Mouse (Mus musculus) neural tube, embryonic 10.5 days (tissue): ENCODE data around the gene 3425401B19Rik.

Source experiments
- DNase-seq: peaks from one replicate; pipeline ENCODE4 v3.0.0-alpha.2; 2017; ENCODE audit warnings: low spot score; ENCODE audit errors: extremely low spot score

The 3425401B19Rik gene

GRCm38 (mm10) chr14:32685124-32685826 lies at the start of gene 3425401B19Rik:
Gene 3425401B19Rik, minus strand, starts transcription at chr14:32685293.
- DNase-seq: peak; percentile 19

GRCm38 (mm10) chr14:32732961-32733360 lies 47.9 kb upstream of the 3425401B19Rik start:
- DNase-seq: no peak

- DNase-seq: no peak
Observed at GRCm38 (mm10) chr14:32726864-32727263, 41.8 kb upstream of the 3425401B19Rik start.

DNA sequence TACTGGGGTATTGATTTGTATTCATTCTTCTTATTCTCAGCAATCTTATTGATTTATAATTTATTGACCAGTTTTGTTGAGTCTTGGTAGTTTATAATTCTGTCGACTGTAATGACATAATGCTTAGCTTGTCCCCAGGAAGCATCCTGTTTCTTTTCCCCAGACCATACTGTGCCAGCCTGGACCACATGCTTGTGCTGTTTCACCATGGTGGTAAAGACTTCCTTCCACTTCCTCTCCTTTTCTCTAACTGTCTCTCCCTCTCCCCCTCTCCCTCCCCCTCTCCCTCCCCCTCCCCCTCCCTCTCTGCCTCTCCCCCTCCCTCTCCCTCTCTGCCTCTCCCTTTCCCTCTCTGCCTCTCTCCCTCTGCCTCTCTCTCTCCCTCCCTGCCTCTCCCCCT lies 36.4 kb upstream of the 3425401B19Rik start:
- DNase-seq: no peak

- DNase-seq: no peak
Observed at GRCm38 (mm10) chr14:32716763-32717439, 31.8 kb upstream of the 3425401B19Rik start.

GRCm38 (mm10) chr14:32715489-32715888 lies 30.4 kb upstream of the 3425401B19Rik start:
- DNase-seq: no peak

GRCm38 (mm10) chr14:32715076-32715475 lies 30.0 kb upstream of the 3425401B19Rik start:
- no peak for DNase-seq

DNA sequence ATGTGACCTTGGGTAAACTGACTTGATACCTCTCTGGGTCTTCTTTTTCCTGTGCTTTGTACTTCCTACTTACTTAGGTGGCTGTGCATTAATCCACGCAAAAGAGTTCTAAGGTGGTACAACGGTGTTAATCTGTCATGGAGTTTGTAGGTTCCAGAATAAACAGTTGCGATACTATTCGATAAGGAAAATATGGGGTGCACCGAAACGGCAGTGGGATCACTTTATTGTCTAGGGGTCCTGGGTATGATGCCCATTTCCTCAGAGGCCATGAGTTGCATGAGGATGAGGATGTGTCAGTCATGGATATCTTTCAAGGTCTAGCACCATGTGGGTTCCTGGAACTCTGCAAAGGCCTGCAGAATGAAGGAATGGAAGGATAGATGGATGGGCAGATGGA lies 24.8 kb upstream of the 3425401B19Rik start:
- no peak for DNase-seq

- DNase-seq: peak; percentile 12
Observed at GRCm38 (mm10) chr14:32708756-32709155, 23.7 kb upstream of the 3425401B19Rik start.

DNA sequence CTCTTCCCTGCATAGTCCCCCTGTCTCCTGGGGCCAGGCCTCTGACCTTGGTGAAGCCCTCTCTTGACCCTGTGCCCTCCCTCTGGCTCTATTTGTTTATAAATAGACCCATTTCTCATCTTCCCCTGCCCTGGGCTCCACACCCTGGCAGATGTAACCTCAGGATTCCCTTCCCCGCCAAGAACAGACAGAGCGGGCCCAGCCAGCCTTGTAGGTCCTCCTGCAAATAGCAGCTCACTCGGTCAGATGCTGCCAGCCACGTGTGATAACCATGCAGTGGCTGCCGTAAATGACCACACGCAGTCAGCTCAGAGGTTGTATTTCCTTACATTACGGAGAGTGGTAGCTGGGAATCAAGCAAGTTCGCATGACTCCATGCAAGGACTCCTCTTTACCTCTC lies 22.8 kb upstream of the 3425401B19Rik start:
- DNase-seq: no peak

GRCm38 (mm10) chr14:32700972-32701371 lies 15.9 kb upstream of the 3425401B19Rik start:
- no peak for DNase-seq

DNA sequence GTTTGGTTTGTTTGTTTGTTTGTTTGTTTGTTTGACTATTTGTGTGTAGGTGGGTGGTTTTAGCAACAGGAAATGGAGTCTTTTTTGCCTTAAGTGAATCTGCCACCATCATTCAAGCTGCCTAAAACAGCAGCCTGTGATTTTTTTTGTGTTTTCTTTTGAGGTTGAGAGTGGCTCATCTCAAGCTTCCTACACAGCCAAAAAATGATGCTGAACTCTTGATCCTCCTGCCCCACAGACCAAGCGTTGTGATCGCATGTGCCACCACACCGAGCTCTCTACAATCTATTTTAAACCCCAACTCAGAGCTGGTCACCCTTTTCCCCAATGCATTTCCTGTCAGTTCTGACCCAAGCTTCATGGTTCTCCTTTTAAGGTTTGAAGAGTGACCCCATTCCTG lies 13.5 kb upstream of the 3425401B19Rik start:
- DNase-seq: no peak

DNA sequence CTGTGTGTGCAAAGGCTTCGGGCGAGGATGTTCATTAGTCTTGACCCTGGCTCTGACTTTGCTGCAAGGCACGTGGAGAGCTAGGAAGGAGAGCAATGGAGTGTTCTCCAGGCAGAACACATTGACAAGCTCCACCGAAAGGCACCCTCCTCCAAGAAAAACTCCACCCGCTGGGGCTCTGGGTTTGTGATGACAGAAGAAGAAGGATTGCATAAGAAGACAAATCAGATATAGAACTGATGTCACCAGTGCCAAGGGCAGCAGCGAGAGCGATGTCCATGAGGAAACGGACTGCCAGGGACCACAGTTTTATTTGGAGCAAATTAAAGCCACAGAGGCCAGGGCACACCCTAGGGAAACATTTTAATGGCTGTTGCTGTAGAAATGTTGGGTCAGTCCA lies 12.7 kb upstream of the 3425401B19Rik start:
- no peak for DNase-seq

GRCm38 (mm10) chr14:32696344-32696743 lies 11.3 kb upstream of the 3425401B19Rik start:
- DNase-seq: no peak

DNA sequence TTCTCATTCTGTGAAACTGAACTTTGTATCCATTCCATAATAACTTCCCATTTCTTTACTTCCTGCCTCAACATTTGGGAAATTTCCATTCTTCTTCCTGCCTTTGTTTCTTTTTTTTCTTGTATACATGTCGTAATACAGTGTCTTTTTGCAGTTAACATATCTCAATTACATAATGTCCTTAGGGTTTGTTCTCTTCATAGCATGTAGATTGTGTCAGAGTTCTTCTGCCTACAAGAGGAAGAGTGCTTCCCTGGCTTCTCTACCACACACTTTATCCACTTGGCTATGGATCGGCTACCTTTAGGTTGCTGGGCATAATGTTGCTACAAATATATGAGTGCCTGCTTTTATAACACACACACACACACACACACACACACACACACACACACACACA lies 10.8 kb upstream of the 3425401B19Rik start:
- no peak for DNase-seq

- peak; percentile 24 for DNase-seq
Observed at GRCm38 (mm10) chr14:32684735-32685105, 373 bp downstream of the 3425401B19Rik start.

DNA sequence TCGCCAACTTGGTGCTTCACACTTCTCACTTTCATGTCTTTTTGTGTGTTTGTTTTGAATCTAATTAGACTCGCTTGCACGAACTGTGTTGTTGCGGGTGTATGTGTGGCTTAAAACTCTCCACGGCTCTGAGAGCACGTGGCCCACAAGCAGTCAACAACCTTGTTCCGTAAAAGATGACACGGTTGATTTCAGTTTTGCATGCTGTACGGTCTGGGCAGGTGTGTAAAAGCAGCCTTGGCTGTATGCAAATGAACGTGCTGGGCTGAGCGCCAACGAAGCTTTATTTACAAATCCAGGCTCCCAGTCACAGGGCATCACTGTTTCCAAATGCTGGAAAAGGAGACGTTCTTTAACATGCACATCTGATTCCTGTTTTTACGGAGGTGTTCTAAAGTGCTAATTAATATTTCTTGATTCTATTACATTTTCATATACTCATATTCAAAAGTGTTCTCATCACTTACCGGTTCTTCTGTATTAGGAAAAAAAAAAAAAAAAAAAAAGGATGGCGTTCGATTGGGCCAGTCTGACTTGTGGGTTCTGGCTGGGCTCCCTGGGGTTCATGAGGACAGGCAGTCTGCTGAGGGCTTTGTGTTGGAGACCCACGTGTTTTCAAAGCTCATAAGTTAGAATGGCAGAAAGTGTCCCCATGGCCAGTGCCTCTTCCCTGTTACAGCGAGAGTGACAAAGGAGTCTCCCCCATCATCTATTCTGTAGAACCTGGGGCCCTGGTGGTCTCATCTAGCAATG lies 935 bp downstream of the 3425401B19Rik start:
- no peak for DNase-seq

- DNase-seq: peak; percentile 22
Observed at GRCm38 (mm10) chr14:32683251-32683838, 1.7 kb downstream of the 3425401B19Rik start.

DNA sequence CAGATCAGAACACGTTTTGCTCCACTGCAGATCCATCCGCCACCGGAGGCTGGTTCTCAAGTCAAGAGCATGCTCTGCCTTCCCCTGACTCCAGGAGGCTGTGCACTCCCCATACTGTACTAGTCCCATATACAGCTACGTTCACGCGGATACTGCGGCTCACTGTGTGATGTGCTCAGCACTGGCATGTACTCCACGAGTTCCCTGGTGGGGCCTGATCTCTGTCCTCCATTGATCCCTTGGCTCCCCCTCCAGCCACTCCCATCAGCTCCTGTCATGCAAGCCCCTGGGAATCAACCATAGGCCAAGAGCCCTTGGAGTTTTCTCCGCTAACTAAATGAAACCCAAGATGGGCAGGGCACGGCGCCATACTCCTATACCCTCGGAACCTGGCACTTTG lies 2.6 kb downstream of the 3425401B19Rik start:
- DNase-seq: no peak

DNA sequence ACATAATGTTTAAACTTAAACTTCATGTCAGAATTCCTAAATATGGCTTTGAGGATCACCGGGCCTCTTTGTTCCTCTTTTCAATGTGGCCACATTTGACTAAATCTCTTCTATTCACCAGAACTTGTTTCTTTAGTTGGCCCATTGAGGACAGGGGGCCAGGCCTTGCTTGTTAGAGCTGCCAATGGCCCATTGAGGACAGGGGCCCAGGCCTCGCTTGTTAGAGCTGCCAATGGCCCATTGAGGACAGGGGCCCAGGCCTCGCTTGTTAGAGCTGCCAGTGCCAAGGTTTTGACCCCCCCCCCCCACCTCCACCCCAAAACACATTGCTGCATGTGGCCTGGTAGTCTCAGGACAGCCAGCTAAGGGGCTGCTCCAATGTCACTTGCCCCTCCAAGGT lies 3.5 kb downstream of the 3425401B19Rik start:
- DNase-seq: no peak

DNA sequence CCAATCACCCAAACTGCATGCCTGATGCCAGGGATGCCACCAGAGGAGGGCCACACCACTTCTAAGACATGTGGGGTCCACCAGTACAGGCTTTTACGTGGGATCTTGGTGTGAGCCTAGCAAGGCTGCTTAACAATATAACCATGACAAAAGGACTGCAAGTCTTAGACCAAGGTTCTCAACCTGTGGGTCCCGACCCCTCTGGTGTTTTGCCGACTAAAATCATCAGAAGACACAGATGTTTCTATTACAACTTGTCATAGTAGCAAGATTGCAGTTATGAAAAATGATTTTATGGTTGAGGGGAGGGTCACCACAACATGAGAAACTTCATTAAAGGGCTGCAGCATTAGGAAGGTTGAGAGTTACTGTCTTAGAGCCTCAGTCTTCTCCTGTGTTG lies 6.5 kb downstream of the 3425401B19Rik start:
- no peak for DNase-seq

DNA sequence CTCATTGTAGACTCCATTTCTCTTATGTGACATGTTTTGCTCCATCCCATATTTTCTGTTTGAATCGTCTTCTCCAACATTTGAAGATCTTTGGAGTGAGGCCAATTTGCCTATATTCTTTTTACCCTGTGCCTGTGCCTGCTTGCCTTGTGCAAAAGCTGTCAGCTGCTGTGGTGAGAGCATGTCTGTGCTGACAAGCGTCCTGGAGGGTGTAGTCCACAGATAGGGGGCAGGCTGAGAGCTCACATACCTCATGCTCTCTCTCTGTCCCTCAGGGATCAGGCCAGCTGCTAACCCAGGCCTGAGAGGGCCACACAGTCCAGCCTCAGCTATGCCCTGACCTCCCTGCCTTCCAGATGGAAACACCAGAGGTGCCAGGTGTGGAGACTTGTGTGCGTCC lies 11.9 kb downstream of the 3425401B19Rik start:
- DNase-seq: no peak
